Mouse (Mus musculus) stomach, embryonic 16.5 days (tissue): ENCODE measurements around the gene Oscp1. TPM values are rescaled to one million over a fixed set of nuclear protein-coding genes. Genes with fewer than 3 reads are reported as not detected.

ENCODE experiments used
- ATAC-seq: fragments of 200-750 bp; cut with Nextera tagmentation; 2 replicates; pipeline ENCODE4 v1.8.0; 2017; ENCODE audit warnings: moderate number of reproducible peaks, moderate TSS enrichment; ENCODE audit not compliant: insufficient read depth, low FRiP score
- H3K27ac ChIP-seq: fragments of 300-500 bp; sonication (generic); 2 replicates; pipeline ENCODE4 v1.5.1; 2014; ENCODE audit warnings: low read length
- H3K27me3 ChIP-seq: fragments of 300-500 bp; sonication (generic); 2 replicates; pipeline ENCODE4 v1.6.1; 2014; ENCODE audit warnings: low read length, control low read depth, mixed read lengths; ENCODE audit not compliant: control insufficient read depth, insufficient read depth
- H3K36me3 ChIP-seq: fragments of 300-500 bp; sonication (generic); 2 replicates; pipeline ENCODE4 v1.6.1; 2014; ENCODE audit warnings: low read length; ENCODE audit not compliant: control insufficient read depth, insufficient read depth
- H3K4me1 ChIP-seq: fragments of 300-500 bp; sonication (generic); 2 replicates; pipeline ENCODE4 v1.6.1; 2014; ENCODE audit warnings: low read length, control low read depth, mixed read lengths; ENCODE audit not compliant: control insufficient read depth, insufficient read depth
- H3K4me2 ChIP-seq: fragments of 300-500 bp; sonication (generic); 2 replicates; pipeline ENCODE4 v1.6.1; 2014; ENCODE audit warnings: low read depth, low read length, mixed read lengths
- H3K4me3 ChIP-seq: fragments of 300-500 bp; sonication (generic); replicated peaks from 2 replicates; pipeline ENCODE4 v1.5.1; 2014; ENCODE audit warnings: mild to moderate bottlenecking, low read length
- H3K9ac ChIP-seq: fragments of 300-500 bp; sonication (generic); 2 replicates; pipeline ENCODE4 v1.6.1; 2014; ENCODE audit warnings: low read length
- H3K9me3 ChIP-seq: fragments of 300-500 bp; sonication (generic); replicated peaks from 2 replicates; pipeline ENCODE4 v1.6.1; 2016; ENCODE audit warnings: low read length, control low read depth; ENCODE audit not compliant: control insufficient read depth
- WGBS: fragments of 180-500 bp; shearing (Covaris S2); extraction: QIAGEN DNeasy Blood & Tissue Kit; methylation state at CpG from one replicate; pipeline ENCODE4 v1.1.7; 2014; 5-methylcytosine and 5-hydroxymethylcytosine counted together
- polyA plus RNA-seq: library from polyadenylated mRNA; unstranded; fragments of >200 nt; fragmentation: Nextera tagmentation; extraction: Ambion mirVana; gene quantifications from 2 replicates; pipeline ENCODE4 v1.2.1, GENCODE M21; 2015

Gene Oscp1
- polyA plus RNA-seq, 1 experiment from 2014 or later: 12.5 TPM

- peak overlapping the region; percentile 20; the same call in 1 of the 2 replicates for H3K9ac ChIP-seq
- peak overlapping the region; percentile 81 for H3K27ac ChIP-seq
- H3K27me3 ChIP-seq: no peaks in the 10 kb centered on the region
- H3K36me3 ChIP-seq: peaks cover 5% of the 10 kb centered on the region; the same call in 1 of the 2 replicates
- peaks cover 21% of the 10 kb centered on the region for H3K4me1 ChIP-seq
- 29% methylated on average over 11 of the region's 11 CpGs for WGBS
- ATAC-seq: peak; percentile 54; the same call in 1 of the 2 replicates
- H3K4me3 ChIP-seq: no peak overlapping the region
- no peaks in the 10 kb centered on the region for H3K9me3 ChIP-seq
- no peak overlapping the region for H3K4me2 ChIP-seq
Observed at GRCm38 (mm10) chr4:126130502-126130901, 72.1 kb downstream of the Oscp1 start.

- no peak overlapping the region for H3K4me2 ChIP-seq
- H3K4me1 ChIP-seq: peaks cover 21% of the 10 kb centered on the region
- H3K9ac ChIP-seq: 0 out of 2 replicates have a peak overlapping the region, but pooled peaks have one; percentile 9
- WGBS: 58% methylated on average over 10 of the region's 10 CpGs
- H3K36me3 ChIP-seq: 0 out of 2 replicates have a peak, but pooled peaks cover 13% of the 10 kb centered on the region
- H3K27me3 ChIP-seq: no peaks in the 10 kb centered on the region
- no peak overlapping the region for H3K4me3 ChIP-seq
- H3K9me3 ChIP-seq: no peaks in the 10 kb centered on the region
- ATAC-seq: peak; percentile 65
- H3K27ac ChIP-seq: peak overlapping the region; percentile 81
Observed at GRCm38 (mm10) chr4:126131290-126132121, 73.1 kb downstream of the Oscp1 start.

GRCm38 (mm10) chr4:126132636-126133264, 74.4 kb downstream of the Oscp1 start:
- WGBS: 63% methylated on average over 6 of the region's 6 CpGs
- H3K9me3 ChIP-seq: no peaks in the 10 kb centered on the region

GRCm38 (mm10) chr4:126134236-126134635, 75.9 kb downstream of the Oscp1 start:
- 91% methylated on average over 4 of the region's 4 CpGs for WGBS
- Histone ChIP-seq H3K27me3 (no peaks in the 10 kb centered on the region), H3K9me3 (no peaks in the 10 kb centered on the region), H3K36me3 (peaks cover 17% of the 10 kb centered on the region; the same call in 1 of the 2 replicates), H3K9ac (no peak overlapping the region), H3K27ac (no peak overlapping the region), H3K4me1 (peaks cover 21% of the 10 kb centered on the region), H3K4me2 (no peak overlapping the region), H3K4me3 (no peak overlapping the region)
- no peak for ATAC-seq

More at GRCm38 (mm10) chr4:126132636-126133264, 74.4 kb downstream of the Oscp1 start:
- Histone ChIP-seq H3K4me1 (peaks cover 21% of the 10 kb centered on the region), H3K9ac (0 out of 2 replicates have a peak overlapping the region, but pooled peaks have one; percentile 17), H3K36me3 (peaks cover 17% of the 10 kb centered on the region; the same call in 1 of the 2 replicates), H3K4me3 (no peak overlapping the region), H3K4me2 (no peak overlapping the region), H3K27ac (peak overlapping the region; percentile 40; the same call in 1 of the 2 replicates), H3K27me3 (no peaks in the 10 kb centered on the region)
- no peak for ATAC-seq

- H3K36me3 ChIP-seq: peaks cover 17% of the 10 kb centered on the region; the same call in 1 of the 2 replicates
- H3K9ac ChIP-seq: no peak overlapping the region
- H3K27me3 ChIP-seq: no peaks in the 10 kb centered on the region
- no peak overlapping the region for H3K4me2 ChIP-seq
- peaks cover 21% of the 10 kb centered on the region for H3K4me1 ChIP-seq
- WGBS: 82% methylated on average over 4 of the region's 4 CpGs
- H3K9me3 ChIP-seq: no peaks in the 10 kb centered on the region
- H3K4me3 ChIP-seq: no peak overlapping the region
- H3K27ac ChIP-seq: no peak overlapping the region
- ATAC-seq: no peak
Observed at GRCm38 (mm10) chr4:126134639-126135038, 76.3 kb downstream of the Oscp1 start.

- H3K4me1 ChIP-seq: peaks cover 4% of the 10 kb centered on the region
- no peaks in the 10 kb centered on the region for H3K9me3 ChIP-seq
- no peak for ATAC-seq
- no peak overlapping the region for H3K4me2 ChIP-seq
- H3K36me3 ChIP-seq: peaks cover 17% of the 10 kb centered on the region; the same call in 1 of the 2 replicates
- no peak overlapping the region for H3K27ac ChIP-seq
- no peak overlapping the region for H3K4me3 ChIP-seq
- H3K9ac ChIP-seq: no peak overlapping the region
- no peaks in the 10 kb centered on the region for H3K27me3 ChIP-seq
- 84% methylated on average over 4 of the region's 4 CpGs for WGBS
Observed at GRCm38 (mm10) chr4:126137773-126138172, 79.4 kb downstream of the Oscp1 start.

- no peak for ATAC-seq
- WGBS: 61% methylated on average over 5 of the region's 5 CpGs
- H3K27ac ChIP-seq: no peak overlapping the region
- no peak overlapping the region for H3K4me2 ChIP-seq
- H3K4me3 ChIP-seq: no peak overlapping the region
- H3K27me3 ChIP-seq: no peaks in the 10 kb centered on the region
- no peak overlapping the region for H3K9ac ChIP-seq
- no peaks in the 10 kb centered on the region for H3K9me3 ChIP-seq
- H3K36me3 ChIP-seq: peaks cover 9% of the 10 kb centered on the region; the same call in 1 of the 2 replicates
- H3K4me1 ChIP-seq: no peaks in the 10 kb centered on the region
Observed at GRCm38 (mm10) chr4:126141021-126141420, 82.7 kb downstream of the Oscp1 start.
